Mouse (Mus musculus): ENCODE measurements at regions not wholly inside any gene's neighbourhood (a gene's known extent, or its start where the extent isn't known, plus 50 kb on each side); places are given as distances from the start of the nearest gene placed in this dataset.
A peak's percentile ranks its signal among the peaks of the same experiment; 100 is the strongest.

DNA sequence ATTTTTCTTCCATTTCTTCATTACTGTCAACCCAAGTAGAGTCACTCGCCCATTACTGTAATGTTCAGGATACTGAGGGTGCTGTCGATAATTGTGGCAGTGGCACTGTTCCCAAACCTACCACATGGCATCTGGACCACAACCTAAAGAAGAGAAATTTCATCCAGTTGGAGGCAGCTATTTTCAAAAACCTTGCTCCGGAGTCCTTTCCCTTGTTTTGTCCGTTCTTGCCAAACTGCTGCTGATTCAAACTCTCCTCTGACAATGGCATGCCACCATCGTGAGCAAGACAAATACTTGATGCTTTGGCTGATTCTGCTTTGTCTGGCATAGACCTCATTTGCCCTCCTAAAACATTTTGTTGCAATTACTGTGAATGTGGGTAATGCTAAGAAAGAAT, 176.9 kb upstream of the Spaca1 start:
- no peak for DNase-seq

DNA sequence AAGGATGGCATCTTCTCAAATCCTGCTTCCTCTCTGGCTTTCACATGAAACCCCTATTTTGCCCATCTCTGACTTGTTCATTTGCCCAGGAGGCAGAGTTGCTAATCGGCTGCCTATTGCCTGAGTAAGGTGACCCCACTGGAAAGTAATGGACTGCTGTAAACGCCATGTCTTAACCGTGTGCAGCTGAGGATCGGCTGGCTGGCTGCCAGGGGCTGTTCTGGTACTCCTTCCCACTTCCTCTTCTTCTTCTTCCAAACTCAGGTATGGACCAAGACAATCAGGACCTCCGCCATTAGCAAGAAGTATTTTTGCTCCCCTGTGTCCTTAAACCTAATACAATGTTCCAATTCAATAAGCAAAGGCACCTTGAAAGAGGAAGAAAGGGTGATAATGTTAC, 177.6 kb upstream of the Spaca1 start:
- peak; percentile 15 for DNase-seq

DNA sequence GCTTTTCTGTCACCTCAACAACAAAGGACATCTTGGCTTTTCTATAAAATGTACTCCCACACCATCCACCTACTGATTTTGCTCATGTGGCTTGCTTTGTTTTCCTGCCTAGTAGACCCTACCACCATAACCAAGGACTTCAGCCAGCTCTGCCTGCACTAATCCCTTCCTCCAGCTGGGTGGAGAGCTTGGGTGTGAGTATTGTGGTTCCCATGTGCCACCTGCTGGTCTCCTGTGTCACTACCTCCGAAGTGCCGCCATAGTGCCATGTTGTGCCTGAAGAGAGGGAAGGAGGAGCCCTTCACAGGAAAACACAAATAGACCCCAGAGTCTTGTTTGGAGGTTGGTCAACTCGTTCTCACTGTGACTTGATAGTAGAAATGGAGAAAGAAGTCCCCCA, 181.3 kb upstream of the Spaca1 start:
- DNase-seq: peak; percentile 75

DNA sequence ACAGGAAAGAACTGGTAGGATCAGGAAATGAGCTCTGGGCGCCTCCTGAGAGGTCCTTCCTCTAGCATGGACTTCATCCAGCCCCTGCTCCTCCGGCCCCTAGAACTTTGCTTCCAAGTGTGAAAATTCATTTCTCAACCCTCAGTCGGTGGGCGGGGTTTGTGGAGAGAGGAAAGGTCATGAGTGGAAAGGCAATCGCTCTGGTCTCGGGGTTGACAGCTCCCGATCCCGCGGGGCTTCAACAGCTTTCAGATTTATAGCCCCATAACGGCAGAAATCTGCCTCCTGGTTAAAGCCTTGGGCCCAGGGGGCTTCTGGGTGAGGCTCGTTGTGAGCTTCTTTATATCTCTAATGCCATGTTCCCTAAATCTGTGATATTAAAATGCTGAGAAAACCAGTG, 184.2 kb upstream of the Spaca1 start:
- no peak for DNase-seq

DNA sequence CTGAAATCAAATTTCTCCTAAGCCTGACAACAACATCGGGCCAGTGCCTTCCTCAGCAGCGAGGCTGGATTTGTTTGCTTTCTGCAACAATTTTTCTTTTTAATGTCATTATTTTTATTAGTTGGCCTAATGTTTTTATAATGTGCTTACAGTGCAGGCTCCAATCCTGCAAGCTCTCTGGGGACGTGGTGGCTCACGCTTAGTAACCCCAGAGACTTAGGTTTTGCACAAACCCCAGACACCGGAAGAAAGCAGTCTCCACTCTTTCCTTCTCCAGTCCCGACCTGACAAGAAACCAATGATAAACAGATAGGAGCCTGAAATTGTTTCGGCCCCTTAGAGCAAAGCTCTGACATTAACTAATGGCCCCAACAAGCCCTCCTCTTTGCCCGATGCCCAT, 184.7 kb upstream of the Spaca1 start:
- no peak for DNase-seq

DNA sequence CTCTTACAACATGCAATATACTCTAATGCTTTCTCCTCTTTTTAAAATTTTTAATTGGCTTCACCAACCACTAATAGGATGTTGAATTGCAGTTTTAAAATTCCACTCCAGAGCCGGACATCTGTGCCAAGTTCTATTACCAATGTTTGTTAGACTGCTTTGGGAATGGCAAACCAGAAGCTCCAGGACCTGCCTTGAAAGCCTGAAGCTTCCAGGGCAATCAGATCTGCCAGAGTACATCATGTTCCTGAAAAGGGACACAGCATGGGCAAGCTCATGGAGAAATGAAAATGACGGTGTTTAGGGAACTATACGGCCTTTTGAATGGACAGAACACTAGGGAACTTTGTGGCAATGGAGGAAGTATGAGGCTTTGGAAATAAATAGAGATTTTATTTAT, 187.8 kb upstream of the Spaca1 start:
- no peak for DNase-seq

DNA sequence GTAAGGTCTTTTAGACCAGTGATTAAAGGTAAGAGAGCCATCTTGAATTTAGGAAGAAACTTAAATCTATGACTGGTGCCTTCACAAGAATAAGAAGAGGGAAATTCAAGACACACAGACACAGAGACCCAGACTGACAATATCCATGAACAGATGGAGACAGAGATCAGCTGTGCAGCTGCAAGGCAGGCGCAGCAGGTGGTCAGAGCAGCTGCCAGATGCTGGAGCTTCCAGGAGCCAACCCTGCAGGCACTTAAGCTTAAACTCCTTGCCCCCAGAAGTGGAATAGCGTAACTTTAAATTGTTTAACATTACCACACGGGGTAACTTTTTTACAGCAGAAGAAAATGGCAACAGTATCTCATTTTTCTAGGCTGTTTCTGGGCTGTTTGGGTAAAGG, 189.6 kb upstream of the Spaca1 start:
- DNase-seq: no peak

DNA sequence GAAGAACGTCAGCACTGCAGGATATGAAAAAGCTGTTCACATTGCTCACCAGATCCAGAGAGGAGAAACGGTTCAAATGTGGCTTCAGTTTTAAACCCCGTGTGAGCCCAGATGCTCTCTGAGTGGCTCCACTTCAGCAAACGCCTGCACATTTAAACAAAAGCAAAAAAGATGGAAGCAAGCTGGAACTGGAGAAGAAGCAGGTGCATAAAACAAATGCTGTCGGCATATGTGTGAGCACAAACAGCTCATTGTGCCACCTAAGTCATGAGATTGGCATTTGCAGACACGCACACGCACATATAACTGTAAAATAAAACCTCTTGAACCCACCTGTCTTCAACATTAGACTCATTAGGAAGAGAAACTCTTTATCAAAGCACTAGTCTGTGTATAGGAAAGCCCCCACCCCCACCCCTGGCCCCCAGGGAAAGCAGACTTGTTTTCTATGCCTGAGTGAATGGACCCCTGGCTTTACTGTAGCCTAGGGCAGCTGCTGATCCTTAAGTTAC, 191.1 kb upstream of the Spaca1 start:
- no peak for DNase-seq

DNA sequence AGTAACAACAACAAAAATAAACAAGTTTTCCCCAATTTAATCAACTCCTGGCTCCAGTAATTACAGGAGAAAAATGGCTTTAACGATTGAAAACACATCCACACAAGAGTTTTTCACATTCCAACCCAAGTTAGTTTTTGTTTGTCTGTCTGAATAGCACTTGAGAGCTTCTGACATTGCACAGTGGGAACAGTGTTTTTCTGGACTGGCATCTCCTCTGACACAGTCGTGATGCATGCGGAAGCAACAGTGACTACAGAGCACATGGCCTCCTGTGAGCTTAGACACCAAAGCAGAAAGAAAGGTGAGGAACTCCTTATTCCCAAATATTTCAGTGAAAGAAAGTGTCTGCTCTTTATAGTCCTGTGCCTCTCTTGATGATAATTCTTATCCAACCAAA, 191.7 kb upstream of the Spaca1 start:
- DNase-seq: no peak

DNA sequence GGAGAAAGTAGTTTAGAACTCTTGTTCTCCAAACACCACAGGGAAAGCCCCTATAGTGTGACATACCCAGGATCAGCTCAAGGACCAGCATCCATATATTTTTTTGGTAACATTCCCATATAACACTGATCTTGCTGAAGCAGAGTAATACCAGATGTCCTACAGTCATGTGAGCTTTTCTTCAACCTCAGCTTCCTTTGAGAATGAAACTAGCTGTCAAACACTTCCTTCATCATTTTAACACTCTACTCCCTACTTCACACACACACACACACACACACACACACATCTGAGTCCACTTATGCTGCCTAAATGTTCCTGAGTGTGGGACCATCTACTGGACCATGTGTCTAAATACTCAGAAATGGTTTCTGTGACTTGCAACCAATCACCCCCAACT, 209.5 kb upstream of the Spaca1 start:
- DNase-seq: no peak

DNA sequence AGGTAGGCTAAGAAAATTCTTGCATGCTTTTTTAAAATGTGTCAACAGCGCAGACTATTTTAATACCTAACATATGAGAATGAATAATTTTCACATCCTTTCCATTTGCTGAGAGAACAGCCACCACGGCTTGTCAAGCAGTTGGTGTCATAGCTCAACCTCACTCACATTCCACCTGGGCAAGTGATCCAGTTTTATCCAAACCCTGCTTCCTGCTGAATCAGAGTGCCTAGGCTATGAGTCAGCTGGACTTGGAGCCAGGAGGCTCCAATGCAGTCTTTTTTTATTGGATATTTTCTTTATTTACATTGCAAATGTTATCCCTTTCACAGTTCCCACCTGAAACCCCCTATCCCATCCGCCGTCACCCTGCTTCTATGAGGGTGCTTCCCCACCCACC, 210.5 kb upstream of the Spaca1 start:
- no peak for DNase-seq

DNA sequence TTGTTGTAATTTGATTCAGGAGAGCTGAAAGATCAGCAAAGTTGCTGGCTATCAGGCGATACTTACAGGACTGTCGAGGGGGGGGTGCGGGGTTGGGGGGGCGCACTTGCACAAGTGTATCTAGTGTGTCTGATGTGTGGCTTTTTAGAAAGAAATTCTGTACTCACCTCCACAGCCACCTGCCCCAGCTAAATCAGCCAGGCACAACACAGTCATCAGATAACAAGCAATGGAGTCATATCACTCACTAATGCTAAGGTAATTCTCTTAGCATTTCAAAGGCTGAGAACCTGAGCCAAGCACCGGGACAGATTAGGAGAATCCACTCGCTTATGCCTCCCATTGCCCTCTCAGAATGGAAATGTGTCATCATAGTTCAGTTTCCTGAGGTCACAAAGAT, 211.8 kb upstream of the Spaca1 start:
- DNase-seq: no peak

DNA sequence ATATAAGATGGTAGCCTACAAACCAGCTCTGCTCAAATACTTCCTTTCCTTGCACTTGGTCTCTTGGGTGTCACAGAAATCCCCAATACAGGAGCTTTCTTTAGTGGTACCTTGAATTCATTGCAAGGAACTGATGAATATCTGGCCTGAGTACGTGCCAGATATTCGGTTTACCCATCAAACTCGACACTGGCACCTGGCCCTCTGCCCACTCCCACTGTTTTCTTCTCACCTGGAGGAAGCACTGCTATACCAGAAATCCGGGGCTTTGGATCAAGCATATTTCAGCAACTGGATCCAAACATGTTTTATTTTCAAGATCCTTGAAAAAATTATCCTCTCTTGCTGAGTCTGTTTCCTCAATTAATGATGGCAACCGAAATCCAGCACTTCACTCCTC, 214.4 kb upstream of the Spaca1 start:
- DNase-seq: no peak

DNA sequence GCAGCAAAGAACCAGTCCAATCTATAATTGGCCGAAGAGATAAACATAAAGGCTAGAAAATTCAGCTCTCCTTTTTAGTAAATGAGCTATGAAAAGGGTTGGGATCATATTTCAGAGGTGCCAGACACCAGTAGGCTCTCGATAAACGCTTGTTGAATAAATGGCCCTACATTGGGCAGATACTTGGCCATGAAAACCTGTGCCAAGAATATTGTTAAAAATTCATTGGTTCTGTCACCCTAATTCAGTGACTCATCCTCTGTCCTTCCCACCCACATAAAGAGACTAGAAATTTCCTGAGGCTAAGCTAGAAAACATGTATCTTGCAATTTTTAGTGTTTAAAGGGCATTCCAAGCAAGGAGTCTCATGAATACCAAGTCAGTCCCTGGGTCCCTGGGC, 224.3 kb upstream of the Spaca1 start:
- no peak for DNase-seq

DNA sequence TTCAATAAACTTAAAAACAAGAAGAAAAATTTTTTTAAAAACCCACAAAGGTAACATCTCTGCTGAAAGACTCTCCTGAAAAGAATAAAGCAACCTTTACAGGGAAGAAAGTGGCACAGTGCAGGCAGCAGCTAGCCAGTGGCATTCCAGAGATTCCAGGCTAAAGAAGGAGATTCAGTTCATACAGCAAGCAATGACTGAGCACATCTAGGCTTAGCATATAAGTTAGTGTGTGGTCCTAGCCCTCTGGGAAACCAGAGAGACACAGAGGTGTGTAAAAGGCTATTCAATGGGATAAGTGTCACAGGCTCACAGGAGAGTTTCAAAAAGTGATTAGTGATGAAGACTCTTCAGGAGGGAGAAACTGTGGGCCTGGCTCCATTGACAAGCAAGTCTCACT, 225.4 kb upstream of the Spaca1 start:
- no peak for DNase-seq

DNA sequence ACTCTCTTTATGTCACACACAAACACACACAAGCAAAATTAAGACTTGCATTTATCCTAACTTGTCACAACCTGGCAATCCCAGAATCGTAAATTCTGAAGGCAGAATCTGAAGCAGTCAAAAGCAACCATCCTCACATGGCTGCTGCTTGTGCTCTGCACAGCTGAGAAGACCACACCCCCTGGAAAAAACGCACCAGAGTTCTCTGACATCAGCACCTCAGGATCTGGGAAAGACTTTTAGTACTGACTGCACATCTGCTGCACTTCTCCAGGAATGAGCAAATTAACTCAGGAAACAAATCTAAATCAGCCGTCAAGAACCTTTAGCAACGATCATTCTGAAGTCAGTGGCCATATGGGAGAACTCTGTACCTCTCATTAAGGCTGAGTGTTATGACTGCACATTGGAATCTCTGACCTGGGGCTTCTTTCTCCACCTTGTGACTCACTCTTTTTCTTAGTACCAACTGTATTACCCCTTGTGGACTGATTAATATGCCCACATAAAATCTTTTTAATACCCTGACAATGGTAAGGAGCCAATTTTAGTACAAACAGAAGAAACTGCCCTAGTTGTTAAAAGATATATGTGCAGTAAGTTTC, 248.1 kb upstream of the Akirin2 start:
- no peak for DNase-seq

DNA sequence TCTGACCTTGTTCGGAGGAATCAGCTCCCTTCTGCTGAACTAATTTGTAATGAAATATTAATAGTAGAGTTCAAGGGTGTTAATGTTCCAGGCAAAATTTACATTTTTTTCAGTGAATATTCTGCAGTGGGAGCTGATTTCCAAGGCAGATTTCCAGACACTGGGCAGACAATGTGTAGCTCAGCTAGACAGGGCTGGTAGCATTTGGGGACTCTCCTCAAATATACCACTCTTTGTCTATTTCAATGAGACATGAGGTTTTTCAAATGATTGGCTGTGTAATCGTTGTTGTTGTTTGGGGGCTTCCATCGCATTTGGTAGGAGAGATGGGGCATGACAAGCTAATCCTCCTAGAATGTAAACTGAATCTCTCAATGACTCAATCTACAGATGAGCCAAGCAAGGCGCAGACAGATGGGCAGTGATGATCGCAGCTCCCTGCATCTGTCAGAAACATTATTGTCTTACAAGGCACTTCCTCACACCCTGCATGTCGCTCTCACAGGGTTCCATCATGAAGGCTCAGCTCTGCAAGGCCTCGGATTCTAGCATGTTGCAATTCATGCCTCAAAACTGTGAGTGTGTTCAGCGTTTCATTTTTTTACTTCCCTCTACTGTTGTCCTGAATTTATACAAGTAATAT, 241.7 kb upstream of the Akirin2 start:
- no peak for DNase-seq

DNA sequence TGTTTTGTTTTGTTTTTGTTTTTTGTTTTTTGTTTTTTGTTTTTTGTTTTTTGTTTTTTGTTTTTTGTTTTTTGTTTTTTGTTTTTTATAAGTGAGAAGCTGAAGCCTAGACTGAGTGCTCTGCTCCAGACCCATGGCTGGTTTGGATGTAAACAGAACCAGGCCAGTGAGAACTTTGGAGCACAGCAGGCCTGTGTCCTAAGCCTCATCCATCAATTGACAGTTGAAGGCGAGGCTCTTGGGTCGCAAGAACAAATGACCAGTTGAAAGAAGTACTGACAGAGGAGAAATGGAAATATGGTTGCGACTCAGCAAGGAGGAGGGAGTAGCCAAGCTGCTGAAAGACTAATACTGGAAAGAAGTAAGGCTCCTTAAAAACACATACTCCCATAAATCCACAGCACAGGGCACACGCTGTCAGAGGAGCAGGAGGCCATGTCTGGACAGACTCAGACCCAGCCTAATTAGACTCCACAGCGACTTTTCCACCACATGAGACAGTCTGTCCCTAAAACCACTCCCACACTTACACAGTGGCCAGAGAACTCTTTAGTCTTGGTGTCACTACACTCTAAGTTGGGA, 240.6 kb upstream of the Akirin2 start:
- DNase-seq: no peak

DNA sequence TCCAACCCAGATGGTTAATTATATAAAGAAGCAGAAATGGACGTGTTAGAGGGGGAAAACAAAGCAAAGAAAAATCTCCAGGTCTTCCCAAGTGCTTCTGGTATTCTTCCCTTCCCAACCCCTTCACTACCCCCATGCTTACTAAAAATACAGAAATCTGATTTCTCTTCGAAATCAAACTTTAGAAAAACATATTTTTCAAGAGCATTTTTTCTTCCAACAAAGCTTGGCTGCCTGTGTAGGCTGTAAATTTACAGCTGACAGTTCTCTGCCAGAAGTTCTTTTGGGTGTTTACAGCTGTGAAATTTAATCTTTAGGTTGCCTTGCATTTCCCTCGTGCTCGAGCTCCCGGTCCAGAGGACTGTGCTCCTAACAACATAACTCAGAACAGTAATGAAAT, 234.9 kb upstream of the Akirin2 start:
- no peak for DNase-seq

DNA sequence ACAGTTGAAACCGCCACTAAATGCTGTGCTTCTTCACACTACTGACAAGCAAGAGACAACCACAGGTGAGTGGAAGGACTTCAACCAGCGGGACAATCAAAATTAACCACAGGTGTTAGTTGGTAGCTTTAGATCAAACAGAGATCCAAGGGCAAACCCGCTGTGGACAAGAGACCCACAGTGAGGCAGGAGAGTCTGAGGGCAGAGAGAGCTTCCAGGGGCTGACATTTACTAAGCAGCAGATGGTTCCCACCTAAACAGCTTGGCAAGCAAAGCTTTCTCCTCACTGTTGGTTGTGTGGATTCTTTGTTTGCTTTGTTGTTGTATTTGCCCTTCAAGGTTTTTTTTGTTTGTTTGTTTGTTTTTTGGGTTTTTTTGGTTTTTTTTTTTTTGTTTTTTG, 227.9 kb upstream of the Akirin2 start:
- DNase-seq: peak; percentile 6

DNA sequence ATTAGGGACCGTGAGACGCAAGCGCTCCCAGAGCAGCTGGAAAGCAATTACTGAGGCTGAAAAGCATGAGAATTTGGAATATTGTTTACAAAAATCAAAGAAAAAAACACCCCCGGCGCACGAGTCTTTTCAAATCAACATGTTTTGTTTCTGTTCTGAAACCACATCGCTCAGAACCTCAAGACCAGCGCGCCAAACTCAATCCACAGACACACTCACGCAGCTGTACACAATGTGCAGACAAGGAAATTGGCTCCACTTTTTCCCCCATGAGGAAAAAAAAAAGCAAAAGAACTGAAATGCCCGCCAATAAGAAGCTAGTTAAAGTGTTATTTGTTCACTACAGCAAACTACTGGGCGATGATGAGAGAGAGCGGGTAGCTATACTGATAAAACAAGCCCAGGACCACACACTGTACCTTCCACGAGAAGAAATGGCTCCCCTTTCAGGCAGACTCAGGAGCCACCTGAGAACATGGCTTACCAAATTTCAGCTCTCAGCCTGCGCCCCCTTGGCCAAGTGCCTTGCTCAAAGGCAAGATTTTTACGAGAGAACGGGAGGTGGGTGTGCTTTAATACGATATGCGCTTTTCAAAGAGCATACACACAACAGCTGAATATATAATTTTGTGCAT, 222.5 kb upstream of the Akirin2 start:
- no peak for DNase-seq

DNA sequence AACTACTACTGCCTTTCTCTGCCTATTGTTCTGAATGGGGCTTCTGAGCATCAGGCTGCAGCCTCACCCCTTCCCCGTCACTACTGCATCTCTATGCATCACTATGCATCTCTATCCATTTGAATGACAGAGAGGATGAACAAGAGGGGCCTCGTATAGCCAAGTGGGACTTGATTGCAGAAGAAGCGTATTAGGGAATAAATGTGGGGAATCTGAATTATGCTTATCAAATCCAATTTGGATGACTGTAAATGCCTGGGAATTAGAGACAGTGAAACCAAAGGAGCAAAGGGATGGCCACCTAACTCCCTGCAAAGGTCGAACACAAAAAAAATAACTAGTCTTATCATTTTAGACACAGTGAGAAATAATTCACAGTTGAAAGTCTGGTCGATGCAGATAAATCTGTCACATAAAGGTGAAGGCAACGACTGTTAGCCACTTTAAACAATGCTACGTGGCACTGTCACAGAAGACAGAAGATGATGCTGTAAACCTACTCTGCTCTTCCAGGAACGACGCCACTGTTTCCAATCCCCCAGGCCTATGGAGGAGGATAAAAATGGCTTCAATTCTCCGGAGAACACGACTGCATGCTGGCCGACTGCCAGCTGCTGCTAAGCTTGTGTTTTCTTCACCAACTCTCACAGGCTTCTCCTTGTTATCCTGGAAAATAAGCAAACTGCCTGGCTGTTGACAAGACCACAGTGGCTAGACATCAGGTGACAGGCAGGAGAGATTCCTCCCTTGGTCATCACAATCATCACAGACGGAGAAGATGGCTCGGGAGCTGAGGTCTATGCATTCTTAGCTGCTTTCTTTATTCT, 213.6 kb upstream of the Akirin2 start:
- no peak for DNase-seq

DNA sequence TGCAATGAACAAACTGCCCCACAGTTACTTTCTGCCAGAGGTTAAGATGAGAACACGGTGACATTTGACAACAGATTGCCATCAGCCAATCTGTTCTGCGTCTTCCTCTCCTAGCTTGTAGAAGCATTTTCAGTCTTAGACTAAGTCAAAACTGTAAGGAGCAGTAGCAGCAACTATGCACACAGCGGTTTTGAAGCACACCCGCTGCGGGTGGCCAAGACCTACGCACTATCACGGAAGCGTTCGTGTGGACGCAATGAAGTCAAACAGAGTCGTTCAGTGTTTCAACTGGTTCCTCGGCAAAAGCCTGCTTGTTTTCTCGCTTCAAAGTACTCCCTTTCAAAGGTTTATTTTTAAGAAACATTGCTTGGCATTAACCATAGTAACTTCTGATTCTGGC, 212.9 kb upstream of the Akirin2 start:
- no peak for DNase-seq
